Mouse (Mus musculus) myocyte (in vitro differentiated cells): ENCODE results near the gene Olfr790.

Experiments used
- MAX ChIP-seq: IDR thresholded peaks from one replicate; pipeline ENCODE4 v1.6.1; 2011; ENCODE audit warnings: low read depth, mild to moderate bottlenecking, control low read depth
- POLR2A ChIP-seq: IDR thresholded peaks from one replicate; pipeline ENCODE4 v1.6.1; 2011; ENCODE audit warnings: low read depth, mild to moderate bottlenecking, control low read depth, moderate library complexity; ENCODE audit not compliant: insufficient read length
- TCF12 ChIP-seq: IDR thresholded peaks from one replicate; pipeline ENCODE4 v1.6.1; 2011; ENCODE audit warnings: mild to moderate bottlenecking, control low read depth; ENCODE audit not compliant: poor library complexity, insufficient read depth, severe bottlenecking

- TF ChIP-seq POLR2A = no peak
- no peak for TF ChIP-seq MAX
- TF ChIP-seq TCF12 = no peak
Observed at GRCm38 (mm10) chr10:129490101-129490500, 8.2 kb upstream of the Olfr790 start.
